9 mouse cellular contexts compared by ENCODE assay signal in the genomic region with DNA sequence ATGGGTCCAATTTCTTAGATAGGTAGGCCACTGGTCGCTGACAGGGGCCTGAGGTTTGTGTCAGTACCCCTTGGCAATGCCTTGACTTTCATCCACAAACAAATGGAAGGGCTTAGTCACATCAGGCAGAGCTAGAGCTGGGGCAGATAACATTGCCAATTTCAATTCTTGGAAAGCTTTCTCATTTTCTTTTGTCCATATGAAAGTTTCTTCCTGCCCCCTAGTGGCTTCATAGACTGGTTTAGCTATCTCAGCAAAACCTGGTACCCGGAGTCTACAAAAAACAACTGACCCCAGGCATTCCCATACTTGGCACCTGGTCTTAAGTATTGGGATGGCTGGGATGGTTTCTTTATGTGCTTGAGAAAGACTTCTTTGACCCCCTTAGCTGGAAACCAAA.
DNase-seq lines count a peak whose midpoint lies in the region; ATAC-seq and TF ChIP-seq lines count a peak whose summit lies in the region.
"Had no signal": no experiment of that assay in that cellular context is flagged by ENCODE, and none has a peak within 500 bp of the region (broad histone marks: within the 10 kb centered on the region; RNA-seq: fewer than 3 reads in every experiment).

No protein-coding gene starts in this region.

- peak; percentile 22 for DNase-seq in adrenal gland, postnatal 10 days
- no peak for DNase-seq in adrenal gland, postnatal 4 days (ENCODE audit: low spot score in 2 of 2)
- peak; percentile 29 for DNase-seq in layer of hippocampus, adult 11-12 months (ENCODE audit: low spot score)
- no peak for DNase-seq in layer of hippocampus, postnatal 36 days
- DNase-seq in brain, adult 2 months (ENCODE audit: low read depth, low spot score), result peak; percentile 77
- peak in 1 of 2 experiments; percentile 17 for DNase-seq in left cerebral cortex, adult 2 months (ENCODE audit: extremely low spot score in 1 of 2, low spot score in 2 of 2)
- DNase-seq in thymus, postnatal 10 days (ENCODE audit: low spot score in 2 of 2), result no peak

- no peak overlapping the region for H3K4me3 ChIP-seq in left cerebral cortex, adult 2 months

- TF ChIP-seq CTCF in left cerebral cortex, adult 2 months (IDR thresholded peaks at IDR 0.05), result peak; percentile 62

- H3K27ac ChIP-seq in left cerebral cortex, adult 2 months, result no peak overlapping the region
- H3K27ac ChIP-seq: liver, embryonic 14.5 days had no signal

- intact Hi-C loops in left cerebral cortex, adult 2 months (cut with DNase I), result loop anchor here (1.0 to 2.0 kb wide), 3 partner anchors 75 to 179 kb away; partner anchors contain the start of genes Clcn2 and Polr2h

- ATAC-seq in megakaryocyte progenitor cell, adult 5-6 weeks (replicated peaks; ENCODE audit: poor library complexity), result no peak

Comparison
In these comparisons a context has a peak if more than half of its experiments do, and no peak if none do; other contexts are left out.
1. DNase-seq: peak in adrenal gland, postnatal 10 days (single experiment), layer of hippocampus, adult 11-12 months (single experiment) and brain, adult 2 months (single experiment); none in adrenal gland, postnatal 4 days (0 of 2), layer of hippocampus, postnatal 36 days (0 of 2) and thymus, postnatal 10 days (0 of 2).